Mouse (Mus musculus): ENCODE results near the gene 4933402N22Rik.
"Not testable (repeated sequence)": the region's sequence is repeated elsewhere in the genome, so short reads cannot be mapped to it uniquely, and the experiment has no call there.

The 4933402N22Rik gene

GRCm38 (mm10) chr5:11917743-11918142, at the start of gene 4933402N22Rik:
Gene 4933402N22Rik, plus strand, starts transcription at chr5:11918043.
- DNase-seq (ENCODE audit: low read depth) = not testable (repeated sequence)

GRCm38 (mm10) chr5:11923790-11924189, 5.9 kb downstream of the 4933402N22Rik start:
- not testable (repeated sequence) for DNase-seq (ENCODE audit: low read depth)

All from fibroblast of lung, adult 2 months (primary cell).